Comparison of ENCODE assay signal across 26 mouse cellular contexts in the genomic region with DNA sequence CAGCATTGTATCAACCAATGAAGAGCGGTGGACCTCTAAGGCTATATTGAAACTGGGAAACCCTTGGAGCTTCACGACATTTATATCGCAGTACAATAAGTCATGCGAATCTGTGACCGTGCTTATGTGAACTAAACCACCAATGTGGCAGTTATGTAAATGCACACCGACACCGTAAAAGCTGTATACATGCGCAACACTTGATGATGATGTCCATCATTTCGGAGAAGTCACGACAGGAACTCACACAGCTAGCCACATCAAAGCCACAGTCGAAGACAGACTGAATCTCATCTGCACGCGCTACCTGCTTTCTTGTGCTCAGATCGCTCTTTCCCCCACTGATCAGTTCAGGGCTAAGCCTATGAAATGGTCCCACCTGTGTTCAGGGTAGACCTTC.
DNase-seq lines count a peak whose midpoint lies in the region; ATAC-seq and TF ChIP-seq lines count a peak whose summit lies in the region.
"Had no signal": no experiment of that assay in that cellular context is flagged by ENCODE, and none has a peak within 500 bp of the region (broad histone marks: within the 10 kb centered on the region; RNA-seq: fewer than 3 reads in every experiment).

No protein-coding gene starts in this region.

- ATAC-seq in inflammation-experienced regulatory T-cells, adult 6 months: peak; percentile 73
- ATAC-seq in intestine, postnatal 0 days: no peak
- ATAC-seq: forebrain, embryonic 15.5 days; intestine, embryonic 16.5 days had no signal

- DNase-seq in CD4-positive, CD25-positive, alpha-beta regulatory T cell, adult 2 months (ENCODE audit: low read depth, low spot score): peak; percentile 47
- DNase-seq in T-cell, adult 2 months (ENCODE audit: low spot score): peak; percentile 49
- peak; percentile 52 to 65 for DNase-seq in natural killer cell, adult 2 months (ENCODE audit: low spot score in 2 of 2)
- DNase-seq in cerebellum, adult 2 months: no peak
- no peak for DNase-seq in kidney, postnatal 25 days
- DNase-seq: adrenal gland, postnatal 10 days; adrenal gland, postnatal 36 days; cerebellum, adult 18-20 months; cerebellum, adult 9-11 months; cerebellum, postnatal 25 days; gastrocnemius, postnatal 14 days; heart, adult 2 months; heart, postnatal 14 days; kidney, adult 2 months had no signal

- no peak for TF ChIP-seq POLR2A in cerebellum, adult 2 months (IDR thresholded peaks at IDR 0.05; ENCODE audit: borderline replicate concordance, insufficient read depth, low read length)

- H3K4me1 ChIP-seq in cerebellum, adult 2 months (ENCODE audit: control insufficient read depth, insufficient read depth, low read length): 0 out of 2 replicates have a peak, but pooled peaks cover 7% of the 10 kb centered on the region
- no peaks in the 10 kb centered on the region for H3K4me1 ChIP-seq in intestine, postnatal 0 days (replicated peaks; ENCODE audit: control insufficient read depth, insufficient read depth, low read length)

- no peak overlapping the region for H3K4me3 ChIP-seq in cerebellum, adult 2 months (replicated peaks; ENCODE audit: insufficient read depth, low read depth, low read length)
- H3K4me3 ChIP-seq in intestine, postnatal 0 days (ENCODE audit: low read depth, low read length): no peak overlapping the region
- H3K4me3 ChIP-seq: embryonic facial prominence, embryonic 10.5 days; embryonic facial prominence, embryonic 13.5 days; erythroblast, embryonic 14.5 days; forebrain, embryonic 12.5 days; forebrain, embryonic 15.5 days; heart, adult 2 months; heart, embryonic 10.5 days; heart, embryonic 13.5 days; hindbrain, embryonic 12.5 days; hindbrain, embryonic 15.5 days had no signal

- no peaks in the 10 kb centered on the region for H3K36me3 ChIP-seq in intestine, postnatal 0 days (ENCODE audit: control insufficient read depth, insufficient read depth)
- H3K36me3 ChIP-seq: embryonic facial prominence, embryonic 10.5 days; embryonic facial prominence, embryonic 13.5 days; forebrain, embryonic 12.5 days; forebrain, embryonic 15.5 days; heart, embryonic 10.5 days; heart, embryonic 13.5 days; hindbrain, embryonic 12.5 days; hindbrain, embryonic 15.5 days had no signal

- H3K27ac ChIP-seq in cerebellum, adult 2 months (ENCODE audit: insufficient read depth, low read length): no peak overlapping the region
- H3K27ac ChIP-seq in intestine, postnatal 0 days (ENCODE audit: low read depth, low read length): no peak overlapping the region
- H3K27ac ChIP-seq: embryonic facial prominence, embryonic 10.5 days; embryonic facial prominence, embryonic 13.5 days; forebrain, embryonic 12.5 days; forebrain, embryonic 15.5 days; heart, adult 2 months; heart, embryonic 10.5 days; heart, embryonic 13.5 days; hindbrain, embryonic 12.5 days; hindbrain, embryonic 15.5 days had no signal

- no peaks in the 10 kb centered on the region; the same call in 1 of the 2 replicates for H3K27me3 ChIP-seq in cerebellum, adult 2 months (ENCODE audit: control insufficient read depth, insufficient read depth, low read length)
- H3K27me3 ChIP-seq in intestine, postnatal 0 days (replicated peaks; ENCODE audit: control insufficient read depth, insufficient read depth, low read length): no peaks in the 10 kb centered on the region
- H3K27me3 ChIP-seq: embryonic facial prominence, embryonic 13.5 days; forebrain, embryonic 15.5 days; heart, embryonic 13.5 days; hindbrain, embryonic 12.5 days; hindbrain, embryonic 15.5 days had no signal

- no peak overlapping the region for H3K9ac ChIP-seq in intestine, postnatal 0 days (ENCODE audit: low read depth, low read length)
- H3K9ac ChIP-seq: embryonic facial prominence, embryonic 13.5 days; forebrain, embryonic 12.5 days; forebrain, embryonic 15.5 days; heart, embryonic 13.5 days; hindbrain, embryonic 12.5 days; hindbrain, embryonic 15.5 days had no signal

- no peak for TF ChIP-seq CTCF in cerebellum, adult 2 months (IDR thresholded peaks at IDR 0.05; ENCODE audit: borderline replicate concordance, insufficient read depth, low read depth, low read length)
- TF ChIP-seq CTCF in intestine, postnatal 0 days (IDR thresholded peaks at IDR 0.05; ENCODE audit: low read depth): no peak

- H3K4me2 ChIP-seq in intestine, postnatal 0 days (replicated peaks; ENCODE audit: low read depth): no peak overlapping the region
- H3K4me2 ChIP-seq: embryonic facial prominence, embryonic 13.5 days; forebrain, embryonic 12.5 days; forebrain, embryonic 15.5 days; heart, embryonic 13.5 days; hindbrain, embryonic 12.5 days; hindbrain, embryonic 15.5 days had no signal

- no peaks in the 10 kb centered on the region for H3K9me3 ChIP-seq in intestine, postnatal 0 days (ENCODE audit: control insufficient read depth)
- H3K9me3 ChIP-seq: embryonic facial prominence, embryonic 10.5 days; forebrain, embryonic 15.5 days; heart, embryonic 10.5 days; heart, embryonic 13.5 days; hindbrain, embryonic 12.5 days; hindbrain, embryonic 15.5 days had no signal

- 98% methylated on average over 14 of the region's 14 CpGs for WGBS in cerebellum, adult 2 months
- WGBS in intestine, postnatal 0 days: 92% methylated on average over 14 of the region's 14 CpGs

Comparison
In these comparisons a context has a peak if more than half of its experiments do, and no peak if none do; other contexts are left out.
1. DNase-seq: peak in CD4-positive, CD25-positive, alpha-beta regulatory T cell, adult 2 months (single experiment), T-cell, adult 2 months (single experiment) and natural killer cell, adult 2 months (2 of 2); none in cerebellum, adult 2 months (0 of 2) and kidney, postnatal 25 days (0 of 2).